Mouse (Mus musculus): ENCODE data around the gene Gnat1. TPM values are rescaled to one million over a fixed set of nuclear protein-coding genes. Genes with fewer than 3 reads are reported as not detected.

Gene Gnat1
- polyA plus RNA-seq, 1 experiment = 0.28 TPM

DNA sequence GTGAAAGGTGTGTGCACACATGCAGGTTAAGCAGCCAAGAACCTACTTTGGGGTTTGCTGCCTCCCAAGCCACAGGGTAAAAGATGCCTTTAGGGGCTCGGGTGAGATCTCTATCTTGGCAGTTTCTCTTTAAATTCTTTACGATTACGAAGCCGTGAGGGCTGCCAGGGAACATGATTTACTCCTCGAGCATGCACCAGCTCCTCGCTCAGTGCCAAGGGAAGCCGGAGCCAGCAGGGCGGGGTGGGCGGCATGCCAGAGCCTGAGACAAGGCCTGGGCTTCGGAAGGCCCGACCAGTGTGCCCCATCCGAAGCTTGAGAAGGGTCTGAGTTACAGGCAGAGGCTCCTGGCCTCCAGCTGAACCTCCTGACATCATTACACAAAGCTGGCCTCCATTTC lies 22.1 kb upstream of the Gnat1 start:
- peak; percentile 27 to 85 for DNase-seq (ENCODE audit: extremely low spot score in 1 of 2, low spot score in 1 of 2)

DNA sequence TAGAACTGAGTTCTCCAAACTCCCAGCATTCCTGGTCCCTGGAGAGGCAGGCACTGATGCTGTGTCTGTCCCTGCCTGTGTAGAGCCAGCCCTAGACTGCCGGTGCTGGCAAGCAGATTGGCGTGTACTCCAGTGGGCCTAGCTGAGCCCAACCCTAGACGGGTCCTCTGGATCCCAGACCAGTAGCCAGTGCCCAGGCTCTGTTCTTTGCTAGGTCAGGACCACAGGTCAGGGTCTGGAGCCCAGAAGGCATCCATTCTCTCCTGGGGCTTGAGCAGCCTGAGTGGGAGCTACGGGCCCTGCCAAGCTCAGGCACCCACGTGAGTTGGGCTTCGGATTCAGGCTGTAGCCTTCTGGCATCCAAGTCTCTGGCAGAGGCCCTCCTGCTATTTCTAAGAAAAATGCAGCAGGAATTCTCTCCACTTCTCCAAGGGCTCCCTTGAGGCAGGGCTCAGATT lies 20.6 kb upstream of the Gnat1 start:
- DNase-seq (ENCODE audit: extremely low spot score in 1 of 2, low spot score in 1 of 2) = peak; percentile 57 to 64

DNA sequence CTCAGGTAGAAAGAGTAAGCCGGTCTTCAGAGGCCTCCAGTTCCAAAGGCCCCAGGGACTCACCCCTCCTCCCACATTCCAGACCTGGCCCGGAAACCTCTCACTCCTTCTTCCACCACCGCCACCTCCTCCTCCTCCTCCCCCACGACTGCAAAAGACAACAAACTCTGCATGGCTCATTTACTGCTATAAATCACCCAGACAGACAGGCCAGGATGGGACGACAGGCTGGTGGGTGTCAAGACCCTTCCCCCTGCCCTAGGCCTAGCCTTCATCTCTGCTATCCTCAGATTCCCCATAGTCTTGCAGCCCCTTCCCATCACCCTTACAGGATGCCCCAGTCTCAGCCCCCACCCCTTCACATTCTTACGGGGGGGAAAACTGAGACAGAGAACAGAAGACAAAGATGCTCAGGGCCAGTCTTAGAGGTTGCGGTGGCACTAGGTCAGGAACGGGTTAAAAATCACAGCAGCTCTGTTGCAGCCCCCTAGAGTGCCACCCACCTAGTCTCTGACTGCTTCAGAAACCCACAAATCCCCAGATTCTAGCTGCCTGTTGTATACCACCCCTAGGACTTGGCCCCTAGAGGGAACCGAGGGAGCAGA lies 20.0 kb upstream of the Gnat1 start:
- no peak for DNase-seq (ENCODE audit: extremely low spot score in 1 of 2, low spot score in 1 of 2)

DNA sequence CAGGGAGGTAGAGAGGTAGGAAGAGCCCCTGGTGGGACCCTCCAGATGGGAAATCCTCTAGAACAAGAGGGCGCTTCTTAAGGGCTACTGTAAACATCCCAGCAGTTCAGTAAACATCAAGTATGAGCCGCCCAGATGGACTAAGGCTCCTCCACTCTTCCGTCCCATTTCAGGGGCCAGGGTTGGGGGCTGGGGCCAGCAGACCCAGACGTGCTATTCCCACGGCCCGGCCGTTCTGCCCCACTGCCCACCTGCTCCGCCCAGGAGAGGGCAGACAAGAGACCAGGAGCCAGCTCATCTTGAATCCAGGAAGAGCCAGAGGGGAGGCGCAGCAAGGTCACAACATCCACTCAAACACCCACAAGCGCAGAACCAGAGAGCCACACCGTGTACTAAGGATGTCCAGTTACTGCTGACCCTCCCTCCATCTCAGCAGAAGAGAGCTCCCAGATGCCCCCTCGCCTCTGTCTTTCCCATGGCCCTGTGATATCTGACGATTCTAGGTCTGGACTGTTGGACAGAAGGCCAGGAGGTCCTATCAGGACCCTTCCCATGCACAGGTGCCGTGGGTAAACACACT lies 19.2 kb upstream of the Gnat1 start:
- no peak for DNase-seq (ENCODE audit: extremely low spot score in 1 of 2, low spot score in 1 of 2)

DNA sequence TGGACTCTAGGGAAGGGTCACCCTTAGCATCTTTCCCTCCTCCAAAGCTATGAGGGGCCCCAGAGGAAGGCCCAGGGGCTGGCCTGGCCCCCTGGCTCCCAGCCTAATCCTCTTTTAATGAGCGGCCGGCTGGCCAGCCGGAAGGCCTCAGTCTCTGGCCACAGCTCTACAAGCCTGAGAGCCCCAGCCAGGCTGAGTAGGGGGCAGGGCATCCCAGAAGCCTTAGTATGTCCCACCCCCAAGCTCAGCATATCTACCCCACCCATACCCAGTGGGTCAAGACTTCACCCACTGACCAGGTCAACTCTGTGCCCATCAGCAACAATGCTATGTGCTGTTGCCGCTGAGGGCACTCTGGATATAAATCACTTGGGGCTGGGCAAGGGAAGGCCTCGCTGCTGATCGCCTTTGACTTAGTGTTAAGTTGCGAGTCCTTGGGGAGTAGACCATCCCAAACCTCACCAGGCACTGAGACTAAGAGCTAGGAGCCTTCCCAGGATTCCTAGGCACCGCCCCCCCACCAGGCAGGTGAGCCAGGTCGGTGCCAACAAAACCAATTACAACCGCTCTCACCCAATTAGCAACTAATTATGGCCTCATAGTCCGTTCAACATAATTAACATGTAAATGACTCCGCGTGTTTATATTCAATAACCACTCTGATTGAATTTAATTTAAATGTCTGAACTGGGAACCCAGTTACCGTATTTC lies 18.5 kb upstream of the Gnat1 start:
- no peak for DNase-seq (ENCODE audit: extremely low spot score in 1 of 2, low spot score in 1 of 2)

DNA sequence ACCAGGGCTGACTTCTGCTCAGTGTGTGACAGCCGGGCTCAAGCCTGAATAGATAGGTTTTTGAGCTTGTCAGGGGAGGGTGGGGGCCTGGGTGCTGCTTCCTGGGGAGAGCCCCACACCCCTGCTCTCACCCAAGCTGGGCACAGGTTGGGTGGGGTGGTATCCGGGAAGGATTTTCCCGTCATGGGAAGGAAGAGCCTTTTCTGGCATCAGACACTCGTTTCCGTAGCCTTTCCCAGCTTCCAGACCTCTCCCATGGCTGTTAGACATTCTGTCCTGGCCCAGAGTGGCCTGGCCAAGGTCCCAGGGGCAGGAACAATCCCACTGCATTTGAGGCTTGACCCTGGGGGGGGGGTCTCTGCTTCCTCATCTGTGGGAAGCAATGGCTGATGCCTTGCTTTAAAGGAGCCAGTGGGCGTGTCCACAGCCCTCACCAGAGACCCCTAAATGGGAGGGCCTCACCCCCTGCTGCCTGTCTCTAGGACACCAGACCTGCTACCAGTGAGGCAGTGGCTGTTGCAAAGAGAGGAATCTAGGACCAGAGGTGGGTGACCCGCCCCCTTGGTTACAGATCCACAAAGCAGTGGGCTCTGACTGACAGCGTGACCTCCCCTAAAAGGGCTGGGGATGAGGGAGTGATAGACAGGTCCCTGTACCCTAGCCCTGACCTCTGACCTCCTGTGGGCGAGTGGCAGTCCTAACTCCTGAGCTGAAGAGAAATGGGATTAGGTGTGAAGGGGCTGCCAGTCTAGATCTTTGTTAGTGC lies 17.5 kb upstream of the Gnat1 start:
- DNase-seq (ENCODE audit: extremely low spot score in 1 of 2, low spot score in 1 of 2) = no peak

DNA sequence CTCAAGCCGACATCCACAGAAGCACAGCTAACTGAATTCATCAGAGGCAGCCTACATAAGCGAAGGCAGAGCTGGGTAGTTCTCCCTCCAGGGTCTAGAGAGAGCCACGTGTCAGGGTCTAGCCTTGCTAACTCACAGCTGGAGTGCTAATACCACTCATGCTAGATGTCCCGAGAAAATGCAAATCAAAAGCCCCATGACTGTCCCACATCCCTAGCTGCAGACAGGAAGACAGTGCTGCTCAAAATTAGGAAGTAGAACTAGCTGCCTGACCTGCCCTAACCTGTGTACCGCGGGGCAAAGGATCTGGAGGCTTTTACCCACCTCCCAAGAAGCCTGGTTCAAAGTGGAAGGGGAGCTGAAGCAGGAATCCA lies 16.6 kb upstream of the Gnat1 start:
- no peak for DNase-seq (ENCODE audit: extremely low spot score in 1 of 2, low spot score in 1 of 2)

DNA sequence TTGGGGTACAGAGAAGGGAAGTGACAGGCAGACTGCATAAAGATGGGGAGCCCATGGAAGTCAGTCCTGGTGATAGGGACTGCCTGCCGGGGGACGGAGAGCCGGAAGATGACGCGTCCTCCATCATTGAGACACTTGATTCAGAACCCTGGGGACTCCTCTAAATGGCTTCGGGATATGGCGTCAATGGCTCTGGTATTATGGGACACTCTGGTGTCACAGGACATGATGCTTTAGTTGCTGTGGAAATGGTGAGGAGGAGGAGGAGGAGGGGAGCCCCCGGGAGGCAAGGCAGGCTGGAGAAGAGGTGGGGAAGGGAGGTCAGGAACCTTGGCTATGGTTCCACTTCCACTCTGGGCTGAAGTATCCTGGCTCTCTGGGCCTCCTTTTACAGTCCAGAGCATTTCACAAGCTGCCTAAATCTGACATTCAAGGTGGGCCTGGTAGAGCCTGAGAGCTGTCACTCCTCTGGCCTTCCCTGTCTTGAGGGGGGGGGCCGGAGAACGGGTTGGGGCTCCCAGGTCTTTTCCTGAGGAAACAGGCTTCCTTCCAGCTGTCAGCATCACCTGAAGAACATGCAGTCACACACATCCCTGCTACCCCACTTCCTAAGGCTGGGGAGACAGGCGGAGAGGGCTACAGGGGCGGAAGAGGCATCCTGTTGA lies 16.1 kb upstream of the Gnat1 start:
- no peak for DNase-seq (ENCODE audit: extremely low spot score in 1 of 2, low spot score in 1 of 2)

DNA sequence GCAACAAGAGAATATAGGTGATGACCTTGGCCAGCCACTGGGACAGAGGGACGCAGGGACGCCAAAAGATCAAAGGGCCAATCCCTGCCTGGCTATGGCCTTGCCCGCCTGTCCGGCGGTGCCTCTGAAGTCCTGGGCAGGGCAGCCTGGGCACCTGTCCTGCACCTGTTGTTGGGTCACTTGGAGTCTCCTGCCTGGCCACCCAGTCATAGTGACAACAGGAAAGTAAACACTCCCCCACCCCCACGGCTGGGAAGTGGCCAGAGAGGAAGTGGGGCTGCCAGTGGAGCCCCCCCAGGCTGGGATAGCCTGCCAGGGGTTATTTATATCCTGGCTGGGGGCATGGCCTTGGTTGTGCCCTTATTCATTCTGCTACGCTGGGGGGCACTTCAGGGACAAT lies 15.1 kb upstream of the Gnat1 start:
- no peak for DNase-seq (ENCODE audit: extremely low spot score in 1 of 2, low spot score in 1 of 2)

DNA sequence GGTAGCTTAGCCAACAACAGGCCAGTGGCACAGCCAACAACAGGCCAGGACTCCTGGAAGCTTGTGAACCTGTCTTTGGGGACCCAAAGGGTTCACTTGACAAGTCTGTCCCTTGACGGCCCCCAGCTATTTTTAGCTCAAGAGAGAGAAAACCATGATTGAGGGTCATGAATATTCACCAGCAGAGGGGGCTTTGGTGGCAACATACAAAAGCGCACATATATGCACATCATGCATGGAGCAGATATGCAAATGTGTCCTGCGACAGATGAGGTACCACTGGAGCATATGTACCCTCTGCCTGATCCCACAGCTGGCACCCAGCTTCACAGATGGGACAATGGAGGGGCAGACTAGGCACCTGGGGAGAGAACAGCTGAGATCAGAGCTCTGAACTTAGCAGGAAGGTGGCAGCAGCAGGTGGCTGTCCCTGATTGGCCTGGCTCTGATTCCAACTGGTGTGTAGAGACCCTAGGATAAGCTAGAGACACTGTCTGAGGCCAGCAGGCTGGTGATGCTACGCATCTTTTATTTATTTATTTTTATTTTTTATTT lies 14.0 kb upstream of the Gnat1 start:
- no peak for DNase-seq (ENCODE audit: extremely low spot score in 1 of 2, low spot score in 1 of 2)

DNA sequence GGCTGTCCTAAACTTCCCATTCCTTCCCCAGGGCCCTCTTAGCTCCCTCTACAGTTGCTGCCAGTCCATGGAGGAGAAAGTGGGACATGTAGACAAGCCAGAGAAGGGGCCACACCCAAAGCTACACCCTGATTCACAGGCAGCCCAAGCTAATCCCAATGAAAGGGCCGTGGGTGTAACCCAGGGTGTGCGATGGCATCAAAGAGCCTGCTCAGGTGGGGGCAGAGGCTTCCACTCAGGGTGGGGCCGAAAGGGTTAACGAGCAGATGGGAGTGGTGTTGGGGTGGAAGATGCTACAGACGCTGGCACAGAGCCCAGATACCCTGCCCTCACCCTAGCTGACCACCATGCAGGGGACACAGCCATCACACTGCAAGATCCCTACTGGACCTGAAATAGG lies 13.3 kb upstream of the Gnat1 start:
- DNase-seq (ENCODE audit: extremely low spot score in 1 of 2, low spot score in 1 of 2) = no peak

DNA sequence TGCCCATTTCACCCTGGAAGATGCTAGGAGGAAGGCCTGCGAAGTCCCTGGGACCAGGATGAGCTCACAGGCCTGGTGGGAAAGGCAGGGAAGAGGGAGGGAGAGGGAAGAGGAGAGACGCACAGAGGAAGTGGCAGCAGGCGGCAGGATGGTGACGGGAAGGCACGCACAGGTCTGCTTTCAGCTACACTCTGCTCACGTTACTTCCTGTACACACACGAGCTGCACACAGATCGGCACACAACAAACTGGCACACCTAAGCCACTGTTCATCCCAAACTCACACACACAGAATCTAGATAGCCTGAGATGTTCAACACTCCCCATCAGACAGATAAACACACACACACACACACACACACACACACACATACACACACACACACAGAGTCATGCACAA lies 10.9 kb upstream of the Gnat1 start:
- DNase-seq (ENCODE audit: extremely low spot score in 1 of 2, low spot score in 1 of 2) = no peak

DNA sequence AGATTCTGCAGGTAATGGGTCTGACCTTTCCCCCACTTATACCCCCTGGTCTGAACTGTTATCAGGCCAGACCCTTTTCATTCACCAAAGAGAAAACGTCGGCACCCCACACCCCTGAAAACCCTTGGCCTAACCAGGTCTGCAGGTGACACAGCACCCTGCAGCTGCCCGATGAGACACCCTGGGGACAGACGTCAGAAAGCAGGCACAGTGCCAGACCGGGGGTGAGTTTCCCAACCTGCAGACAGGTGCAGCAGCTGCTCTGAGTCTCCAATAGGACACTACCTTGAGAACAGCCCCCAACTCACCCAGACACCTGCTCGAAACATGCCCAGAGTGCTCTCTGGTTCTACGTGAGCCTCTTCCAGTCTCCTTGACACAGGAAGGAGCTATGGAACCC lies 9.4 kb upstream of the Gnat1 start:
- DNase-seq (ENCODE audit: extremely low spot score in 1 of 2, low spot score in 1 of 2) = no peak

DNA sequence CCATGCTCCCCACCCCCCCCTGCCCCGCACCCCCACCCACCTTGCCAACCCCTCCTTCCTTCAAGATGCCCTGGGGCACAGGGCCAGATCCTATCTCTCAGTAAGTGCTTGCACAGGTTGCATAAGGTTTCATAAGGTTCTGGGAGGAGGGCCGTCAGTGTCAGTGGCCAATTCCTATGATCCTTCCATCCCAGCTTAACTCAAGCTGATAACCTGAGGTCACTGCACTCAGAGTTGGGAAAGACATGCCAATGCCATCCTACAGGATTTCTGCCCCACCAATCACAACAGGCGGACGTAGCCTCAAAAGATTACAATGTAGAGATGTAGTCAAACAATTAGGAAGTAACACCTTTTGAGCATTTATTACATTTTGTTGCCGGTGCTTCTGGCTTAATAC lies 8.9 kb upstream of the Gnat1 start:
- DNase-seq (ENCODE audit: extremely low spot score in 1 of 2, low spot score in 1 of 2) = no peak

DNA sequence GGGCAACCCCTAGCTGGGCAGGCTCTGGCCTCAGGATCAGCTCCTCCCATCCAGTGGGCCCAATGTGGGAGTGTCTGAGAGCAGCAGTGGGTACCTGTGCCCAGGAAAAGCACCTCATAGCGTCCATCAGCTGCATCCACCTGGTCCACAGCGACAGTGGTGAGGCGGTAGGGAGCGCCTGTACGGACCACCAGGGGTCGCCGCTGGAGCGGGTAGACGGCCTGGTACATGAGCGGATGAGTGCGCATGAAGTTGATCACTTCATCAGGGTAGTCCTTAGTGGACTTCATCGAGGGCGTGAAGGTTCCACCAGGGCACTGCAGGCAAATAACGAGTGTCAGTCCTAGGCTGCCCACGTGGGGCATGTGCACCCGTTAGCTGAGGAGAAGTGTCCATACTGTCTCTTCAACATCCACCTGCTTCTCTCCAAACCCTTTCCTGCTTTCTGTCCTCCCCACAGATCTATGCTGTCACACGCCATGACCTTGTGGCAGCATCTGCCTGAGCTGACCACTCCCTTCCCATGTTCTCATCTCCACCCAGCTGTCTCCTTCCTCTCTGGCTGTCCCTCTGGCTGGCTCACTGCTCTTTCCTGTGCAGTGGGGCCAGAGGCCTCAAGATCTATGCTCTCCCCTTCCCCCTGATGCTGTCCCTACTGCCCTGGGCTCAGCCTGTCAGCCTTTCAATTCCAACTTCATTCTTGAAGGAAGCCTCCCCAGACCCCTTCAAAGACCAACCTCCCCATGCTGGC lies 5.9 kb upstream of the Gnat1 start:
- DNase-seq (ENCODE audit: extremely low spot score in 1 of 2, low spot score in 1 of 2) = no peak

DNA sequence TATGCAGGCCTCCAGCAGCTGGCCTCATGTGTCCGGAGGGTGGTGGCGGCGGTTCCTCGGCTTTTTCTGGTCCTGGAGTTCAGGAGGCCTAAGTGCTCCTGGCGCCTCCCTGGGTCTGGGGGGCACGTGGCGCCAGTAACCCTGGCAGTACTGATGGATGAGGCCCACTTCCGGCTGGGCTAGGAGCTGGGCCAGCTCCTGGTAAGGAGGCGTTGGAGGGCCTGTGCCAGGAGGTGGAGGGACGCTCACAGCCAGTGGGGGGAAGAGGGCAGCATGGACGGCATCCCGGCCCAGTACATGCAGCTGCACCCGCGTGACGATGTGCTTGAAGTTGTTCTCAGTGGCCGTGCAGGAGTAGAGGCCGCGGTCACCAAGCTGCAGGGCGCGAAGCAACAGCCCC lies 2.9 kb upstream of the Gnat1 start:
- DNase-seq (ENCODE audit: extremely low spot score in 1 of 2, low spot score in 1 of 2) = no peak

DNA sequence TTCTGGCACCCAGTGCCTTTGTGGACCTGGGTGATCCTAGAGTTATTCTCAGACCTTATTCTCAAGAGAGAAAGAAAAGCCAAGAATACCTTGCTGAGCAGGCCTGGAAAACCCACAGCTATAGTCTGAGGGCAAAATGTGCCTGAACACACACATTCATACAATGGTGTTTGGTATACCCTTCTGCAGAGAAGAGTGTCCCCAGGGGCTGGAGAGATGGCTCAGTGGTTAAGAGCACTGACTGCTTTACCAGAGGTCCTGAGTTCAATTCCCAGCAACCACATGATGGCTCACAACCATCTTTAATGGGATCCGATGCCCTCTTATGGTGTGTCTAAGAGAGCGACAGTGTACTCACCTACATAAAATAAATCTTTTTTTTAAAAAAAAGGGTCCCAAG lies 651 bp downstream of the Gnat1 start:
- DNase-seq (ENCODE audit: extremely low spot score in 1 of 2, low spot score in 1 of 2) = no peak

DNA sequence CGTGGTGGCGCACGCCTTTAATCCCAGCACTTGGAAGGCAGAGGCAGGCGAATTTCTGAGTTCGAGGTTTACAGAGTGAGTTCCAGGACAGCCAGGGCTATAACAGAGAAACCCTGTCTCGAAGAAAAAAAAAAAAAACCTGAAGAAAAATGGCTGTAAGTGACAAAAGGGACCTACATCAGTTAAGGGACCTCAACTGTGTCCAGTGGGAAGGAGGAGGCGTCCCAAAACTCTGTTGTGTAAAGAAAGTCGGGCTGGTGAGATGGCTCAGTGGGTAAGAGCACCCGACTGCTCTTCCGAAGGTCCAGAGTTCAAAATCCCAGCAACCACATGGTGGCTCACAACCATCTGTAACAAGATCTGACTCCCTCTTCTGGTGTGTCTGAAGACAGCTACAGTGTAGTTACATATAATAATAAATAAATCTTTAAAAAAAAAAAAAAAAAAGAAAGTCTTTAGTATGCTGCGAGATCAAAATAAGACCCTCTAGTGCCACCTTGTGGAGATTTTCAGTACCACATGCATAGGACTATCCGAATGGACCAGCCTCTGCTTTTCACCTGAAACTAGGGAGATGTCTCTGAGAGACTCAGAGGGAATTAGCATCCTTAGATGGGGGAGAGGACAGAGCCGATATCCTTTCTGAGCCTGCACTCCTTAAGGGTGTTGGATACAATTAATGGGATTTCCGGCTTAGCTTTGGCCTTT lies 1.5 kb downstream of the Gnat1 start:
- peak; percentile 60 to 94 for DNase-seq (ENCODE audit: extremely low spot score in 1 of 2, low spot score in 1 of 2)

DNA sequence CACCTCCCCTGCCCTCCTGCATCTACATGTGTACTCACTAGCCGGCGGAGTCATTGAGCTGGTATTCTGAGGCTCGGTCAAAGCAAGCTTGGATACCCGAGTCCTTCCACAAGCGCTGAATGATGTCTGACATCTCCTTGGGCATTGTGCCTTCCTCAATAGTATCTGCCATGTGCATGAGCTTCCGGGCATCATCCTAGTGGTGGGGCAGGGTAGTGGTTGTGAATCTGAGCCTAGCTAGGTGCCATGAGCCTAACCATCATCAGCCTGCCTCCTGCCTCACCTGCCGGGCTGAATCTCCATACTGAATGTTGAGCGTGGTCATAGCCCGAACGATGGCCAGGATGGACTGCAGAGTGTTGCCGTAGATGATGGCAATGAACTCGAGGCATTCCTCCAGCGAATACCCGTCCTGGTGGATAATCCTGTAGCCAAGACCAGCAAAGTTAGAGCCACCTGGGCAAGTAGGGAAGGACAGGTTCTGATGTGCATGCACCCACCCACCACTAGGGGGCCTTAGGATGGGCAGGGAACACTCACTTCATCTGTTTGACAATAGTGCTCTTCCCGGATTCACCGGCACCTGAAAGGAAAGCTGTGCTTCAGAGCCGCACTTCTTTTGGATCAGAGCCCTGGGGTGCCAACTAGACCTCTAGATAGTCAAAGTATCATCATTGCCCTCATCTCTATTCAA lies 2.3 kb downstream of the Gnat1 start:
- peak in 1 of 2 experiments; percentile 36 for DNase-seq (ENCODE audit: extremely low spot score in 1 of 2, low spot score in 1 of 2)

All from frontal cortex, adult 2 months (tissue).